Mouse (Mus musculus) testis, adult 2 months (tissue): ENCODE measurements around the gene Cnot11.

Source experiments
- CTCF ChIP-seq: fragments of 200-500 bp; IDR thresholded peaks from 2 replicates; pipeline ENCODE4 v1.5.1; 2012; ENCODE audit warnings: low read depth, mild to moderate bottlenecking, inconsistent platforms, low read length, moderate library complexity; ENCODE audit not compliant: control insufficient read depth, insufficient read depth, insufficient replicate concordance
- POLR2A ChIP-seq: fragments of 200-500 bp; IDR thresholded peaks from 2 replicates; pipeline ENCODE4 v1.6.1; 2012; ENCODE audit warnings: low read depth, mild to moderate bottlenecking, inconsistent platforms, low read length, moderate library complexity; ENCODE audit not compliant: control insufficient read depth

- TF ChIP-seq CTCF (no peak), POLR2A (no peak)
These were observed 29.8 kb downstream of the Cnot11 start for GRCm38 (mm10) chr1:39564603-39565002.
